Mouse (Mus musculus): Measurements from ENCODE around the gene Tbk1. TPM values are rescaled to one million over a fixed set of nuclear protein-coding genes. Genes with fewer than 3 reads are reported as not detected.

The Tbk1 gene
- total RNA-seq (2012; rRNA removed), result 29.5 and 32.4 TPM in 2 replicates
- total RNA-seq (2014; rRNA removed), result 46.0 and 49.5 TPM in 2 replicates
- 44.0 and 45.6 TPM in 2 replicates for polyA plus RNA-seq (2012; ENCODE audit: insufficient read length, low read depth)

DNA sequence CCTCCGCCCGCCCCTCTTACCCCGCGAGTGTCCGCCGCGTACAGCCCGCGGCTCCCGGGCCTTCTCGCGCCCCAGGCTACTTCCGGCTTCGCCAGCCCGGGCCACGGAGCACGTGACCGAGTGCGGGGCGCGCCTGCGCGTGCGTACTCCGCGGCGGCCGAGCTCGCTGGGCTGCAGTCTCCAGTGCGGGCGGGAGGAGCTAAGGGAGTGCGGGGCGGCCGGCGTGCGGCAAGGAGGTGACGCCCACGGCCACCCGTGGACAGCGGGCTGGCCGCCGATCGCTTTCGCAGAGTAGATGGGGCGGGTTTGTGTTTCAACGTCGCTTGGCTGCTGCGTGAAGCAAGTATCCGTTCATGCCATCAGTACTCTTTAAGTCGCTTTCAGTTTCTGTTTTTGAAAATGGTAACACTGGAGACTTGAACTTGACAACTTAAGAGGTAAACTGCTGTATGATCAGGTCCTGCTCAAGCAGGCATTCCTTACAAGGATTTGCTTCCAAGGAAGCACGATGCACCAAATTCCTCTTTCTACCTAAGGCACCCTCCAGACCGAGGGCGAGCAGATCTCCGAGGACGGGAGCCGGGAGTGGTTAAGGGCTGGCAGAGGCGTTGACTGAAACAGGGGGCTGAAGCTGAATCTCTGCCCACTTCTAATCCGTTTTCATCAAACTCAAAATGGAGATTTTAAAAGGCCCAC lies at the start of gene Tbk1:
Tbk1 (minus strand) TSS at position 113 of the 696 bp plus-strand sequence.
- in situ Hi-C loops (cut with MboI; ENCODE audit: low pct_ligation_motif_present, low pct_unique_long_range_greater_than_20kb, low sequenced_read_pairs) (no loop called here), dilution Hi-C loops (cut with MboI; ENCODE audit: extremely low pct_ligation_motif_present, extremely low pct_unique_long_range_greater_than_20kb, low sequenced_read_pairs) (no loop called here)
- peak; percentile 56; the same call in 1 of the 2 replicates for TF ChIP-seq UBTF (IDR thresholded peaks at IDR 0.05; ENCODE audit: low read depth, low read length)
- TF ChIP-seq PAX5 (IDR thresholded peaks at IDR 0.05; ENCODE audit: low read length), result no peak
- TF ChIP-seq POLR2AphosphoS2 (IDR thresholded peaks at IDR 0.05; ENCODE audit: low read depth, low read length), result peak; percentile 78
- no peak for TF ChIP-seq ZKSCAN1 (IDR thresholded peaks at IDR 0.05; ENCODE audit: borderline replicate concordance, low read depth, low read length)
- no peak for TF ChIP-seq ZC3H11A (IDR thresholded peaks at IDR 0.05; ENCODE audit: low read depth, low read length)
- TF ChIP-seq ZNF384 (IDR thresholded peaks at IDR 0.05; ENCODE audit: low read depth, low read length), result no peak
- TF ChIP-seq MEF2A (IDR thresholded peaks at IDR 0.05; ENCODE audit: borderline replicate concordance, low read depth, low read length), result 0 out of 2 replicates have a peak, but pooled peaks have one; percentile 13
- no peak for TF ChIP-seq EP300 (IDR thresholded peaks at IDR 0.05; ENCODE audit: low read length)
- peak; percentile 98 for TF ChIP-seq ELF1 (IDR thresholded peaks at IDR 0.05; ENCODE audit: low read depth, low read length)
- peak; percentile 86 for TF ChIP-seq TCF12 (IDR thresholded peaks at IDR 0.05; ENCODE audit: low read depth, low read length)
- peak; percentile 63; the same call in 1 of the 2 replicates for TF ChIP-seq CHD1 (IDR thresholded peaks at IDR 0.05; ENCODE audit: low read depth, low read length)
- peak; percentile 96 for TF ChIP-seq BHLHE40 (IDR thresholded peaks at IDR 0.05; ENCODE audit: low read depth, low read length)
- TF ChIP-seq USF1 (IDR thresholded peaks at IDR 0.05; ENCODE audit: low read depth, low read length), result peak; percentile 95
- peak; percentile 73; the same call in 1 of the 2 replicates for TF ChIP-seq POLR2A (IDR thresholded peaks at IDR 0.05; ENCODE audit: low read depth, low read length)
- TF ChIP-seq HCFC1 (IDR thresholded peaks at IDR 0.05; ENCODE audit: low read depth, low read length), result peak; percentile 63
- peak; percentile 84 for TF ChIP-seq USF2 (conservative IDR thresholded peaks at IDR 0.05; ENCODE audit: low read depth, low read length)
- TF ChIP-seq MXI1 (IDR thresholded peaks at IDR 0.05; ENCODE audit: low read depth, low read length), result peak; percentile 60
- no peak for TF ChIP-seq E2F4 (IDR thresholded peaks at IDR 0.05; ENCODE audit: insufficient replicate concordance, low read depth, low read length)
- TF ChIP-seq MAZ (IDR thresholded peaks at IDR 0.05; ENCODE audit: low read depth, low read length), result no peak
- TF ChIP-seq MYC (IDR thresholded peaks at IDR 0.05; ENCODE audit: low read depth, low read length), result no peak
- no peak for TF ChIP-seq CTCF (conservative IDR thresholded peaks at IDR 0.05 in 1 of 2, IDR thresholded peaks at IDR 0.05 in 1 of 2; ENCODE audit: low read depth in 2 of 2, low read length in 2 of 2)
- TF ChIP-seq NELFE (IDR thresholded peaks at IDR 0.05; ENCODE audit: low read depth, low read length), result peak; percentile 58; the same call in 1 of the 2 replicates
- TF ChIP-seq RCOR1 (conservative IDR thresholded peaks at IDR 0.05; ENCODE audit: low read depth, low read length), result peak; percentile 36; the same call in 1 of the 2 replicates
- TF ChIP-seq KAT2A (IDR thresholded peaks at IDR 0.05; ENCODE audit: insufficient replicate concordance, low read length), result 0 out of 2 replicates have a peak, but pooled peaks have one; percentile 49
- TF ChIP-seq NRF1 (IDR thresholded peaks at IDR 0.05; ENCODE audit: low read depth, low read length), result peak; percentile 92
- TF ChIP-seq IRF4 (IDR thresholded peaks at IDR 0.05; ENCODE audit: low read depth, low read length), result peak; percentile 12; the same call in 1 of the 2 replicates
- no peak for TF ChIP-seq CHD2 (IDR thresholded peaks at IDR 0.05; ENCODE audit: low read length)
- TF ChIP-seq MAX (IDR thresholded peaks at IDR 0.05; ENCODE audit: low read length), result peak; percentile 94
- no peak for TF ChIP-seq JUND (conservative IDR thresholded peaks at IDR 0.05; ENCODE audit: low read depth, low read length)
- H3K4me2 ChIP-seq (ENCODE audit: insufficient read depth, low read depth, poor library complexity, severe bottlenecking), result peak within 1 kb of the TSS; percentile 98
- peaks cover 41% of the 10 kb centered on the region for H3K79me2 ChIP-seq (replicated peaks; ENCODE audit: control insufficient read depth, extremely low read depth, insufficient read depth, poor library complexity, severe bottlenecking)
- peak within 1 kb of the TSS; percentile 81 to 86 (median 84) for H3K4me3 ChIP-seq (replicated peaks in 1 of 3; ENCODE audit: low read depth in 2 of 3, low read length in 2 of 3, poor library complexity in 1 of 3)
- no peaks in the 10 kb centered on the region for H3K27me3 ChIP-seq (replicated peaks)
- H3K36me3 ChIP-seq (replicated peaks in 1 of 2; ENCODE audit: control insufficient read depth in 1 of 2, insufficient read depth in 1 of 2, low read length in 1 of 2), result peaks cover 47% of the 10 kb centered on the region in 2 experiments
- no peaks in the 10 kb centered on the region for H3K9me3 ChIP-seq (replicated peaks; ENCODE audit: low read length)
- peak within 1 kb of the TSS; percentile 76 for H3K27ac ChIP-seq (ENCODE audit: insufficient read depth, low read depth)
- peak; percentile 82 for DNase-seq (ENCODE audit: extremely low read depth)
- H3K9ac ChIP-seq (ENCODE audit: insufficient read depth, low read depth), result peak within 1 kb of the TSS; percentile 98
- H3K4me1 ChIP-seq (ENCODE audit: control insufficient read depth in 1 of 2, insufficient read depth in 2 of 2), result peaks cover 4 to 30% of the 10 kb centered on the region in 2 experiments

Measured in CH12.LX (cell line).